Mouse (Mus musculus): Measurements from ENCODE around the gene Gja8.

Gja8 gene

GRCm38 (mm10) chr3:96925920-96926319, at the start of gene Gja8:
Gene Gja8 (minus strand): TSS chr3:96926020.
- in situ Hi-C loops (cut with MboI, MseI), result loop anchor here (10.0 kb wide), 1 partner anchor 1479 kb away; no protein-coding TSS in a partner anchor

GRCm38 (mm10) chr3:96974467-96974866, 48.6 kb upstream of the Gja8 start:
- in situ Hi-C loops (cut with MboI, MseI), result no loop called here

GRCm38 (mm10) chr3:96970986-96971385, 45.2 kb upstream of the Gja8 start:
- in situ Hi-C loops (cut with MboI, MseI), result no loop called here

- in situ Hi-C loops (cut with MboI, MseI), result no loop called here
Observed at GRCm38 (mm10) chr3:96963088-96964034, 37.5 kb upstream of the Gja8 start.

GRCm38 (mm10) chr3:96960597-96960996, 34.8 kb upstream of the Gja8 start:
- in situ Hi-C loops (cut with MboI, MseI), result no loop called here

GRCm38 (mm10) chr3:96953489-96954233, 27.8 kb upstream of the Gja8 start:
- in situ Hi-C loops (cut with MboI, MseI), result no loop called here

- in situ Hi-C loops (cut with MboI, MseI), result no loop called here
Observed at GRCm38 (mm10) chr3:96942706-96943105, 16.9 kb upstream of the Gja8 start.

- in situ Hi-C loops (cut with MboI, MseI), result loop anchor here (5.0 kb wide), 3 partner anchors 149 to 394 kb away; no protein-coding TSS in a partner anchor
Observed at GRCm38 (mm10) chr3:96938738-96939137, 12.9 kb upstream of the Gja8 start.

GRCm38 (mm10) chr3:96937606-96938005, 11.8 kb upstream of the Gja8 start:
- in situ Hi-C loops (cut with MboI, MseI), result loop anchor here (5.0 kb wide), 3 partner anchors 150 to 395 kb away; no protein-coding TSS in a partner anchor

GRCm38 (mm10) chr3:96936241-96936640, 10.4 kb upstream of the Gja8 start:
- in situ Hi-C loops (cut with MboI, MseI), result loop anchor here (5.0 kb wide), 3 partner anchors 151 to 396 kb away; no protein-coding TSS in a partner anchor

GRCm38 (mm10) chr3:96931261-96931681, 5.5 kb upstream of the Gja8 start:
- in situ Hi-C loops (cut with MboI, MseI), result no loop called here

- in situ Hi-C loops (cut with MboI, MseI), result loop anchor here (10.0 kb wide), 1 partner anchor 1480 kb away; no protein-coding TSS in a partner anchor
Observed at GRCm38 (mm10) chr3:96924631-96925030, 1.2 kb downstream of the Gja8 start.

GRCm38 (mm10) chr3:96920991-96921390, 4.8 kb downstream of the Gja8 start:
- in situ Hi-C loops (cut with MboI, MseI), result loop anchor here (10.0 kb wide), 1 partner anchor 1484 kb away; no protein-coding TSS in a partner anchor

- in situ Hi-C loops (cut with MboI, MseI), result no loop called here
Observed at GRCm38 (mm10) chr3:96905592-96905991, 20.2 kb downstream of the Gja8 start.

GRCm38 (mm10) chr3:96904851-96905541, 20.8 kb downstream of the Gja8 start, which contains the start of gene Gpr89:
Gene Gpr89 (minus strand): TSS chr3:96905346.
- in situ Hi-C loops (cut with MboI, MseI), result loop anchor here (5.0 kb wide), 1 partner anchor 98 kb away; no protein-coding TSS in a partner anchor

GRCm38 (mm10) chr3:96904393-96904792, 21.4 kb downstream of the Gja8 start, which contains the start of gene Gja5:
Gene Gja5 (plus strand): TSS chr3:96904693.
- in situ Hi-C loops (cut with MboI, MseI), result loop anchor here (5.0 kb wide), 1 partner anchor 97 kb away; no protein-coding TSS in a partner anchor

GRCm38 (mm10) chr3:96902336-96902999, 23.4 kb downstream of the Gja8 start:
- in situ Hi-C loops (cut with MboI, MseI), result loop anchor here (5.0 kb wide), 1 partner anchor 95 kb away; no protein-coding TSS in a partner anchor

GRCm38 (mm10) chr3:96883690-96884089, 42.1 kb downstream of the Gja8 start:
- in situ Hi-C loops (cut with MboI, MseI), result no loop called here

GRCm38 (mm10) chr3:96882061-96882849, 43.6 kb downstream of the Gja8 start:
- in situ Hi-C loops (cut with MboI, MseI), result no loop called here

GRCm38 (mm10) chr3:96881557-96881956, 44.3 kb downstream of the Gja8 start:
- in situ Hi-C loops (cut with MboI, MseI), result no loop called here
